Comparison of ENCODE assay signal across 19 mouse cellular contexts in the genomic region with DNA sequence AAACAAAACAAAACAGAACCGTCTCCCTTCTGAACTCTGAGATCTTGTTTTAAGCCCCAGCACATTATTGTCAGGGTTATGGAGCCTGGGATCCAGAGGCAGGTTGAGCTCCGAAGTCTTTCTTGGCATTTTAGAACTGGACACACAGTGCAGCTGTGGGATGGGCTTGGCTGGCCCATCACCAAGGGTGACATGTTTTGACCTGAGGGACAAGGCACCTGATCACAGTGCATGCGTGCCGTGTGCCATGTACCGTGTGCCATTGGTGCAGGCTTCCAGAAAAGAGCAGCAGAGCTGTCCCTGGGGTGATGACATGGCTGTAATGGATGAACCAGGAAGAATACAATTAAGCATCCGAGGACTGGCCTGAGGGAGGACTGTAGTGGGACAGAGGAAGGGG.
"Had no signal": no experiment of that assay in that cellular context is flagged by ENCODE, and none has a peak within 500 bp of the region (broad histone marks: within the 10 kb centered on the region; RNA-seq: fewer than 3 reads in every experiment).

No protein-coding gene starts in this region.

- H3K27me3 ChIP-seq: midbrain, embryonic 12.5 days; neural tube, embryonic 13.5 days; neural tube, embryonic 15.5 days had no signal

- H3K4me1 ChIP-seq: midbrain, embryonic 10.5 days; midbrain, embryonic 12.5 days; neural tube, embryonic 13.5 days; neural tube, embryonic 15.5 days had no signal

- ATAC-seq: midbrain, embryonic 16.5 days had no signal

- DNase-seq: lung, adult 18-20 months; lung, embryonic 14.5 days; lung, postnatal 10 days; lung, postnatal 4 days; midbrain, embryonic 14.5 days; retina, postnatal 1 day; right cerebral cortex, adult 18-20 months; right cerebral cortex, postnatal 25 days; right cerebral cortex, postnatal 4 days; spleen, adult 18-20 months; thymus, adult 18-20 months; thymus, postnatal 14 days; thymus, postnatal 36 days had no signal

- H3K4me2 ChIP-seq: lung, embryonic 14.5 days; midbrain, embryonic 12.5 days; neural tube, embryonic 13.5 days; neural tube, embryonic 15.5 days had no signal

- H3K27ac ChIP-seq: midbrain, embryonic 10.5 days; midbrain, embryonic 12.5 days; neural tube, embryonic 13.5 days; neural tube, embryonic 15.5 days had no signal

- H3K9me3 ChIP-seq: midbrain, embryonic 10.5 days; midbrain, embryonic 12.5 days; neural tube, embryonic 13.5 days; neural tube, embryonic 15.5 days had no signal

- H3K9ac ChIP-seq: lung, embryonic 14.5 days; midbrain, embryonic 12.5 days; neural tube, embryonic 13.5 days; neural tube, embryonic 15.5 days had no signal

- H3K4me3 ChIP-seq: midbrain, embryonic 10.5 days; midbrain, embryonic 12.5 days; myocyte; neural tube, embryonic 13.5 days; neural tube, embryonic 15.5 days had no signal

- H3K36me3 ChIP-seq: midbrain, embryonic 10.5 days; midbrain, embryonic 12.5 days; neural tube, embryonic 13.5 days; neural tube, embryonic 15.5 days had no signal
